Mouse (Mus musculus) bone marrow macrophage, adult 2 months (primary cell): ENCODE measurements around the gene Rpap3.

Experiments used
- CTCF ChIP-seq: IDR thresholded peaks from 2 replicates; pipeline ENCODE4 v1.5.1; 2012; ENCODE audit warnings: low read depth, mild to moderate bottlenecking, low read length, moderate library complexity
- POLR2A ChIP-seq: IDR thresholded peaks from 2 replicates; pipeline ENCODE4 v1.6.1; 2012; ENCODE audit warnings: mild to moderate bottlenecking, low read depth, low read length, borderline replicate concordance

DNA sequence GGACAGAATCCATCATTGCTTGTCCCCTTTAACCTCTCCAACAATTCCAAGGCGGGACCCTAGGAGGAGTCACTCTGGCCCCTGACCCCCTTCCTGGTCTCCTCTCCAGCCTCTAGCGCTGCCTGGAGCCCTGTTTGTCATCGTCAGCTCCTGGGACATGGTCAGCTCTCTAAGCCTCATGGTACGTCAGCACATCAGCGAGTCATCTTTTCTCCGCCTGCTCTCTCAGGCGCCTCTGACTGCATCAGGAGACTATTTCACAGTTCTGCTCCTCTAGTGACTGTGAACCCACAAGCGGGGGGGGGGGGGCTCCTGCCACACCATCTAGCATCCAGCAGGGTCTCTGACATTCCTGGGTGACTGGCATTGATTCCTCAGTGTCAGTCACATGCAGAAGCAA, 49.7 kb upstream of the Rpap3 start:
- no peak for TF ChIP-seq POLR2A
- no peak for TF ChIP-seq CTCF
